Mouse (Mus musculus): ENCODE results near the gene Otud7a.

DNA sequence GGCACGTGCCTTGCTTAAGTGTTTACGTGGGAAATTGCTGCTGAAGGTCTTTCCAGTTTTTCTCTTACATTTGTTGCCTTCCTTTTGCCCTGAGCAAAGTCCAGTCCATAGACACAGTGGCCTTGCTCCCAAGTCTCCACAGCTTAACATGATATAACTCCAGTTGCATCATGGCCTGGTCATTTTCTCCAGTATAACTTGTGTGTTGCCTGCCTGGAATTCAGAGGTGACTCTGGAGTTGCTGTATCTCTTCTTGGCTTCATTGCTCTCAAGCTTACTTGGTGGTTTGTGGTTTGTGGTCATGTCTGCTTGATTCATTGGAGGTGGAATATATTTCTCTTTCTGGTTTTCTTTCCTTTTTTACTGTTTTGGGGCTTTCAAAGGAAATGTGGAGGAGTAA is 17.7 kb downstream of the Otud7a start:
- TF ChIP-seq EP300 (IDR thresholded peaks at IDR 0.05; ENCODE audit: low read depth) (no peak), CTCF (IDR thresholded peaks at IDR 0.05; ENCODE audit: low read depth) (no peak)
